Mouse (Mus musculus): Measurements from ENCODE around the gene Ykt6. TPM values are rescaled to one million over a fixed set of nuclear protein-coding genes. Genes with fewer than 3 reads are reported as not detected.

Ykt6 gene
- polyA plus RNA-seq, 1 experiment from 2014 or later = 52.8 TPM

GRCm38 (mm10) chr11:5949586-5950352 is 5.7 kb upstream of the Ykt6 start, which contains the start of gene Gck:
Gene Gck, minus strand, starts transcription at chr11:5950081.
- no peak for ATAC-seq (ENCODE audit: insufficient number of reproducible peaks, insufficient read depth, low FRiP score, low TSS enrichment, low read depth)
- Histone ChIP-seq H3K4me3 (replicated peaks) (no peak within 1 kb of the TSS), H3K4me1 (replicated peaks) (peaks cover 18% of the 10 kb centered on the region), H3K9me3 (no peaks in the 10 kb centered on the region), H3K27me3 (no peaks in the 10 kb centered on the region), H3K27ac (peak within 1 kb of the TSS; percentile 60; the same call in 1 of the 2 replicates), H3K4me2 (no peak within 1 kb of the TSS), H3K9ac (replicated peaks) (0 out of 2 replicates have a peak within 1 kb of the TSS, but pooled peaks have one; percentile 27), H3K36me3 (no peaks in the 10 kb centered on the region)
- WGBS = 65% methylated on average over 8 of the region's 8 CpGs

GRCm38 (mm10) chr11:5952501-5952900 is 3.0 kb upstream of the Ykt6 start:
- Histone ChIP-seq H3K4me1 (replicated peaks) (peaks cover 33% of the 10 kb centered on the region), H3K27ac (no peak overlapping the region), H3K4me2 (no peak overlapping the region), H3K36me3 (peaks cover 4% of the 10 kb centered on the region; the same call in 1 of the 2 replicates), H3K27me3 (no peaks in the 10 kb centered on the region), H3K9ac (replicated peaks) (no peak overlapping the region), H3K9me3 (no peaks in the 10 kb centered on the region), H3K4me3 (replicated peaks) (no peak overlapping the region)
- no peak for ATAC-seq (ENCODE audit: insufficient number of reproducible peaks, insufficient read depth, low FRiP score, low TSS enrichment, low read depth)
- WGBS = 78% methylated on average over 5 of the region's 5 CpGs

- no peaks in the 10 kb centered on the region for H3K9me3 ChIP-seq
- WGBS = 32% methylated on average over 8 of the region's 8 CpGs
These were observed 2.2 kb upstream of the Ykt6 start for GRCm38 (mm10) chr11:5953130-5953765.

GRCm38 (mm10) chr11:5954435-5954834 is 1.1 kb upstream of the Ykt6 start:
- H3K4me1 ChIP-seq (replicated peaks) = peaks cover 18% of the 10 kb centered on the region
- no peaks in the 10 kb centered on the region for H3K27me3 ChIP-seq
- H3K9me3 ChIP-seq = no peaks in the 10 kb centered on the region
- H3K9ac ChIP-seq (replicated peaks) = no peak overlapping the region
- no peak overlapping the region; the same call in 1 of the 2 replicates for H3K4me3 ChIP-seq (replicated peaks)
- H3K36me3 ChIP-seq = peaks cover 14% of the 10 kb centered on the region
- no peak overlapping the region for H3K4me2 ChIP-seq
- 82% methylated on average over 5 of the region's 5 CpGs for WGBS
- H3K27ac ChIP-seq = no peak overlapping the region
- no peak for ATAC-seq (ENCODE audit: insufficient number of reproducible peaks, insufficient read depth, low FRiP score, low TSS enrichment, low read depth)

More at GRCm38 (mm10) chr11:5953130-5953765, 2.2 kb upstream of the Ykt6 start:
- H3K27me3 ChIP-seq = no peaks in the 10 kb centered on the region
- no peak overlapping the region for H3K4me3 ChIP-seq (replicated peaks)
- H3K9ac ChIP-seq (replicated peaks) = no peak overlapping the region
- no peak for ATAC-seq (ENCODE audit: insufficient number of reproducible peaks, insufficient read depth, low FRiP score, low TSS enrichment, low read depth)
- no peak overlapping the region for H3K27ac ChIP-seq
- H3K36me3 ChIP-seq = peaks cover 7% of the 10 kb centered on the region; the same call in 1 of the 2 replicates
- H3K4me2 ChIP-seq = no peak overlapping the region
- H3K4me1 ChIP-seq (replicated peaks) = peaks cover 28% of the 10 kb centered on the region

- peak overlapping the region; percentile 84 for H3K9ac ChIP-seq (replicated peaks)
- peak overlapping the region; percentile 94 for H3K27ac ChIP-seq
- peaks cover 17% of the 10 kb centered on the region for H3K4me1 ChIP-seq (replicated peaks)
- no peaks in the 10 kb centered on the region for H3K9me3 ChIP-seq
- H3K4me2 ChIP-seq = peak overlapping the region; percentile 82
- peak overlapping the region; percentile 91 for H3K4me3 ChIP-seq (replicated peaks)
- H3K36me3 ChIP-seq = peaks cover 18% of the 10 kb centered on the region
- no peaks in the 10 kb centered on the region for H3K27me3 ChIP-seq
- WGBS = 5% methylated on average over 7 of the region's 7 CpGs
- ATAC-seq (ENCODE audit: insufficient number of reproducible peaks, insufficient read depth, low FRiP score, low TSS enrichment, low read depth) = peak; percentile 74; the same call in 1 of the 2 replicates
These were observed 458 bp upstream of the Ykt6 start for GRCm38 (mm10) chr11:5954965-5955504.

GRCm38 (mm10) chr11:5960051-5960450 is 4.6 kb downstream of the Ykt6 start:
- Histone ChIP-seq H3K4me1 (replicated peaks) (peaks cover 13% of the 10 kb centered on the region), H3K27ac (no peak overlapping the region), H3K4me2 (no peak overlapping the region), H3K9ac (replicated peaks) (no peak overlapping the region), H3K9me3 (no peaks in the 10 kb centered on the region), H3K4me3 (replicated peaks) (no peak overlapping the region), H3K36me3 (peaks cover 69% of the 10 kb centered on the region), H3K27me3 (no peaks in the 10 kb centered on the region)
- ATAC-seq (ENCODE audit: insufficient number of reproducible peaks, insufficient read depth, low FRiP score, low TSS enrichment, low read depth) = no peak
- 75% methylated on average over 2 of the region's 2 CpGs for WGBS

- Histone ChIP-seq H3K9me3 (no peaks in the 10 kb centered on the region), H3K4me3 (replicated peaks) (no peak overlapping the region), H3K9ac (replicated peaks) (no peak overlapping the region), H3K27ac (no peak overlapping the region), H3K27me3 (no peaks in the 10 kb centered on the region), H3K36me3 (peaks cover 98% of the 10 kb centered on the region), H3K4me1 (replicated peaks) (peaks cover 5% of the 10 kb centered on the region), H3K4me2 (no peak overlapping the region)
- WGBS = 88% methylated on average over 11 of the region's 11 CpGs
- ATAC-seq (ENCODE audit: insufficient number of reproducible peaks, insufficient read depth, low FRiP score, low TSS enrichment, low read depth) = no peak
These were observed 10.4 kb downstream of the Ykt6 start for GRCm38 (mm10) chr11:5965865-5966264.

GRCm38 (mm10) chr11:5966751-5967150 is 11.3 kb downstream of the Ykt6 start:
- no peak overlapping the region for H3K27ac ChIP-seq
- ATAC-seq (ENCODE audit: insufficient number of reproducible peaks, insufficient read depth, low FRiP score, low TSS enrichment, low read depth) = no peak
- no peak overlapping the region for H3K4me3 ChIP-seq (replicated peaks)
- H3K4me1 ChIP-seq (replicated peaks) = peaks cover 14% of the 10 kb centered on the region
- H3K4me2 ChIP-seq = no peak overlapping the region
- 94% methylated on average over 3 of the region's 3 CpGs for WGBS
- H3K27me3 ChIP-seq = no peaks in the 10 kb centered on the region
- no peaks in the 10 kb centered on the region for H3K9me3 ChIP-seq
- peaks cover 94% of the 10 kb centered on the region for H3K36me3 ChIP-seq
- no peak overlapping the region for H3K9ac ChIP-seq (replicated peaks)

- H3K4me2 ChIP-seq = no peak overlapping the region
- peaks cover 29% of the 10 kb centered on the region for H3K4me1 ChIP-seq (replicated peaks)
- no peak overlapping the region for H3K4me3 ChIP-seq (replicated peaks)
- H3K9ac ChIP-seq (replicated peaks) = no peak overlapping the region
- no peaks in the 10 kb centered on the region for H3K27me3 ChIP-seq
- WGBS = 67% methylated on average over 6 of the region's 6 CpGs
- no peak overlapping the region for H3K27ac ChIP-seq
- peaks cover 84% of the 10 kb centered on the region for H3K36me3 ChIP-seq
- ATAC-seq (ENCODE audit: insufficient number of reproducible peaks, insufficient read depth, low FRiP score, low TSS enrichment, low read depth) = no peak
- no peaks in the 10 kb centered on the region for H3K9me3 ChIP-seq
These were observed 12.7 kb downstream of the Ykt6 start for GRCm38 (mm10) chr11:5968223-5968622.

GRCm38 (mm10) chr11:5971202-5971601 is 15.7 kb downstream of the Ykt6 start:
- Histone ChIP-seq H3K9me3 (no peaks in the 10 kb centered on the region), H3K4me2 (no peak overlapping the region), H3K27ac (peak overlapping the region; percentile 35; the same call in 1 of the 2 replicates), H3K36me3 (peaks cover 54% of the 10 kb centered on the region), H3K4me3 (replicated peaks) (no peak overlapping the region), H3K4me1 (replicated peaks) (peaks cover 37% of the 10 kb centered on the region), H3K9ac (replicated peaks) (0 out of 2 replicates have a peak overlapping the region, but pooled peaks have one; percentile 18), H3K27me3 (no peaks in the 10 kb centered on the region)
- ATAC-seq (ENCODE audit: insufficient number of reproducible peaks, insufficient read depth, low FRiP score, low TSS enrichment, low read depth) = no peak
- whole genome bisulfite sequencing = 35% methylated on average over 7 of the region's 7 CpGs

GRCm38 (mm10) chr11:5973151-5973550 is 17.7 kb downstream of the Ykt6 start:
- Histone ChIP-seq H3K27ac (no peak overlapping the region; the same call in 1 of the 2 replicates), H3K9me3 (no peaks in the 10 kb centered on the region), H3K4me3 (replicated peaks) (no peak overlapping the region), H3K4me1 (replicated peaks) (peaks cover 40% of the 10 kb centered on the region), H3K36me3 (peaks cover 35% of the 10 kb centered on the region), H3K4me2 (no peak overlapping the region), H3K27me3 (no peaks in the 10 kb centered on the region), H3K9ac (replicated peaks) (no peak overlapping the region)
- no peak for ATAC-seq (ENCODE audit: insufficient number of reproducible peaks, insufficient read depth, low FRiP score, low TSS enrichment, low read depth)
- 52% methylated on average over 7 of the region's 7 CpGs for WGBS
